Mouse (Mus musculus): Measurements from ENCODE around the gene Mptx1.

DNA sequence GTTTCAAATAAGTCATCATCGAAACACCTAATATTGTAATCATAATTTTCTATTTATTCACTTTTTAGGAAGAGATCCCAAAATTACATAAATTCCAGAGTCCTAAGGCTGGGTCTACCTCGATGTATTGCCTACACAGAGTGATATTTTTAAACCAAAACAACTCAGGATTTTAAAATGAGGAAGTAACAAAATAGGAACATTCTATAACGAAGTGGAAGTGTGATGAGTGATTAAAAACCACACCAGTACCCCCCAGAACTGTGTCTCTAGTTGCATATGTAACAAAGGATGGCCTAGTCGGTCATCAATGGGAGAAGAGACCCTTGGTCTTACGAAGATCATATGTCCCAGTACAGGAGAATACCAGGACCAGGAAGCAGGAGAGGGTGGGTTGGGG, 24.3 kb downstream of the Mptx1 start:
- no peak for TF ChIP-seq POLR2A (IDR thresholded peaks at IDR 0.05; ENCODE audit: control insufficient read depth, extremely low read depth, insufficient read depth, low read length, poor library complexity)
- no peak for TF ChIP-seq CTCF (IDR thresholded peaks at IDR 0.05; ENCODE audit: borderline replicate concordance, control insufficient read depth, extremely low read depth, insufficient read depth, low read length, poor library complexity)

Measured in thymus, adult 2 months (tissue).